Mouse (Mus musculus): ENCODE data around the gene Ccsap. TPM values are rescaled to one million over a fixed set of nuclear protein-coding genes. Genes with fewer than 3 reads are reported as not detected.
A peak's percentile ranks its signal among the peaks of the same experiment; 100 is the strongest.

The Ccsap gene
- polyA plus RNA-seq, 1 experiment: 2.3 TPM

- no peak for TF ChIP-seq MYOD1 (IDR thresholded peaks at IDR 0.05; ENCODE audit: control insufficient read depth in 1 of 3, insufficient read length in 2 of 3, low read depth in 2 of 3)
- TF ChIP-seq USF1 (IDR thresholded peaks at IDR 0.05; ENCODE audit: low read depth): no peak
- no peak for TF ChIP-seq POLR2A (IDR thresholded peaks at IDR 0.05; ENCODE audit: insufficient read length, low read depth)
- no peak for TF ChIP-seq MYOG (IDR thresholded peaks at IDR 0.05; ENCODE audit: control insufficient read depth in 1 of 3, insufficient read depth in 1 of 3, insufficient read length in 2 of 3, low read depth in 2 of 3)
- TF ChIP-seq POLR2AphosphoS2 (IDR thresholded peaks at IDR 0.05; ENCODE audit: insufficient read length, low read depth): no peak
- no peak for TF ChIP-seq TCF12 (IDR thresholded peaks at IDR 0.05; ENCODE audit: insufficient read depth, poor library complexity, severe bottlenecking)
- no peak for TF ChIP-seq REST (IDR thresholded peaks at IDR 0.05; ENCODE audit: insufficient read depth, insufficient read length)
- no peak for TF ChIP-seq TCF3 (IDR thresholded peaks at IDR 0.05; ENCODE audit: insufficient read length, low read depth)
- no peak for TF ChIP-seq SRF (IDR thresholded peaks at IDR 0.05; ENCODE audit: control insufficient read depth, insufficient read length, low read depth)
- TF ChIP-seq E2F4 (IDR thresholded peaks at IDR 0.05; ENCODE audit: insufficient read depth): no peak
- no peak for TF ChIP-seq CEBPB (IDR thresholded peaks at IDR 0.05; ENCODE audit: insufficient read depth, poor library complexity, severe bottlenecking)
- no peak for TF ChIP-seq MAX (IDR thresholded peaks at IDR 0.05; ENCODE audit: low read depth)
- Histone ChIP-seq H3K4me3 (no peak overlapping the region), H3K79me2 (ENCODE audit: control insufficient read depth, insufficient read depth) (no peaks in the 10 kb centered on the region), H3K36me3 (ENCODE audit: control insufficient read depth, insufficient read depth) (peaks cover 4% of the 10 kb centered on the region), H3ac (ENCODE audit: control insufficient read depth, insufficient read length) (no peak overlapping the region), H3K27me3 (ENCODE audit: control insufficient read depth, insufficient read depth, insufficient read length) (no peaks in the 10 kb centered on the region), H3K4me2 (ENCODE audit: low read depth) (no peak overlapping the region)
Observed at GRCm38 (mm10) chr8:123826758-123827157, 33.3 kb downstream of the Ccsap start.

DNA sequence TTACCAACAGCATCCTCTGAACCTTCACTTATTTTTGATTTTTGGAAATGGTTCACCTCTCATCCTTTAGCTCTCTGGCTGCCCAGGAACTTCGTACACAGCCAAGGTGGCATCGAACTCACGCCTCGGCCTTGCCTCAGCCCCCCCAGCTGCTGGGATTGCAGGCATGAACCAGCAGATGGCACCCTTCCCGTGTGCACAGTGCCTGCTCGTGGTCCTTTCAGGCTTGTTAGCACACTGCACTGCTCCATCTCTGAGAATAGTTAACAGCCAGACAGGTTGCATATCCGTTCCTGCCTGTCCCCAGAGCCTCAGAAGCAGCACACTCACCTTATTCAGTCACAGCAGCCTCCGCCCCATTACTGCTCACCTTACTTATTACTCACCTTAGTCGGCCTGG, 34.0 kb downstream of the Ccsap start:
- Histone ChIP-seq H3ac (ENCODE audit: control insufficient read depth, insufficient read length) (no peak overlapping the region), H3K79me2 (ENCODE audit: control insufficient read depth, insufficient read depth) (no peaks in the 10 kb centered on the region), H3K4me3 (no peak overlapping the region), H3K4me2 (ENCODE audit: low read depth) (no peak overlapping the region), H3K36me3 (ENCODE audit: control insufficient read depth, insufficient read depth) (peaks cover 7% of the 10 kb centered on the region), H3K27me3 (ENCODE audit: control insufficient read depth, insufficient read depth, insufficient read length) (no peaks in the 10 kb centered on the region)
- TF ChIP-seq MYOG (IDR thresholded peaks at IDR 0.05; ENCODE audit: control insufficient read depth in 1 of 3, insufficient read depth in 1 of 3, insufficient read length in 2 of 3, low read depth in 2 of 3) (peak in 1 of 3 experiments; percentile 8), REST (IDR thresholded peaks at IDR 0.05; ENCODE audit: insufficient read depth, insufficient read length) (no peak), POLR2A (IDR thresholded peaks at IDR 0.05; ENCODE audit: insufficient read length, low read depth) (no peak), POLR2AphosphoS2 (IDR thresholded peaks at IDR 0.05; ENCODE audit: insufficient read length, low read depth) (peak; percentile 21), TCF3 (IDR thresholded peaks at IDR 0.05; ENCODE audit: insufficient read length, low read depth) (no peak), MYOD1 (IDR thresholded peaks at IDR 0.05; ENCODE audit: control insufficient read depth in 1 of 3, insufficient read length in 2 of 3, low read depth in 2 of 3) (no peak)

- Histone ChIP-seq H3K36me3 (ENCODE audit: control insufficient read depth, insufficient read depth) (peaks cover 4% of the 10 kb centered on the region), H3K79me2 (ENCODE audit: control insufficient read depth, insufficient read depth) (no peaks in the 10 kb centered on the region), H3K4me2 (ENCODE audit: low read depth) (no peak overlapping the region), H3K27me3 (ENCODE audit: control insufficient read depth, insufficient read depth, insufficient read length) (no peaks in the 10 kb centered on the region), H3ac (ENCODE audit: control insufficient read depth, insufficient read length) (no peak overlapping the region), H3K4me3 (no peak overlapping the region)
- TF ChIP-seq E2F4 (IDR thresholded peaks at IDR 0.05; ENCODE audit: insufficient read depth) (no peak), MYOG (IDR thresholded peaks at IDR 0.05; ENCODE audit: control insufficient read depth in 1 of 3, insufficient read depth in 1 of 3, insufficient read length in 2 of 3, low read depth in 2 of 3) (no peak), TCF12 (IDR thresholded peaks at IDR 0.05; ENCODE audit: insufficient read depth, poor library complexity, severe bottlenecking) (no peak), CEBPB (IDR thresholded peaks at IDR 0.05; ENCODE audit: insufficient read depth, poor library complexity, severe bottlenecking) (no peak), TCF3 (IDR thresholded peaks at IDR 0.05; ENCODE audit: insufficient read length, low read depth) (no peak), USF1 (IDR thresholded peaks at IDR 0.05; ENCODE audit: low read depth) (no peak), REST (IDR thresholded peaks at IDR 0.05; ENCODE audit: insufficient read depth, insufficient read length) (no peak), SRF (IDR thresholded peaks at IDR 0.05; ENCODE audit: control insufficient read depth, insufficient read length, low read depth) (no peak), POLR2AphosphoS2 (IDR thresholded peaks at IDR 0.05; ENCODE audit: insufficient read length, low read depth) (no peak), MAX (IDR thresholded peaks at IDR 0.05; ENCODE audit: low read depth) (no peak), MYOD1 (IDR thresholded peaks at IDR 0.05; ENCODE audit: control insufficient read depth in 1 of 3, insufficient read length in 2 of 3, low read depth in 2 of 3) (no peak)
Observed at GRCm38 (mm10) chr8:123823532-123824123, 36.4 kb downstream of the Ccsap start.

GRCm38 (mm10) chr8:123823111-123823510, 36.9 kb downstream of the Ccsap start:
- H3K36me3 ChIP-seq (ENCODE audit: control insufficient read depth, insufficient read depth): peaks cover 4% of the 10 kb centered on the region
- H3ac ChIP-seq (ENCODE audit: control insufficient read depth, insufficient read length): no peak overlapping the region
- no peaks in the 10 kb centered on the region for H3K27me3 ChIP-seq (ENCODE audit: control insufficient read depth, insufficient read depth, insufficient read length)
- TF ChIP-seq REST (IDR thresholded peaks at IDR 0.05; ENCODE audit: insufficient read depth, insufficient read length): no peak
- no peak for TF ChIP-seq E2F4 (IDR thresholded peaks at IDR 0.05; ENCODE audit: insufficient read depth)
- no peak for TF ChIP-seq MAX (IDR thresholded peaks at IDR 0.05; ENCODE audit: low read depth)
- TF ChIP-seq TCF12 (IDR thresholded peaks at IDR 0.05; ENCODE audit: insufficient read depth, poor library complexity, severe bottlenecking): no peak
- H3K79me2 ChIP-seq (ENCODE audit: control insufficient read depth, insufficient read depth): no peaks in the 10 kb centered on the region
- no peak overlapping the region for H3K4me3 ChIP-seq
- no peak overlapping the region for H3K4me2 ChIP-seq (ENCODE audit: low read depth)

- H3ac ChIP-seq (ENCODE audit: control insufficient read depth, insufficient read length): no peak overlapping the region
- no peaks in the 10 kb centered on the region for H3K27me3 ChIP-seq (ENCODE audit: control insufficient read depth, insufficient read depth, insufficient read length)
- H3K36me3 ChIP-seq (ENCODE audit: control insufficient read depth, insufficient read depth): peaks cover 4% of the 10 kb centered on the region
- no peak overlapping the region for H3K4me3 ChIP-seq
- no peak for TF ChIP-seq E2F4 (IDR thresholded peaks at IDR 0.05; ENCODE audit: insufficient read depth)
- TF ChIP-seq CEBPB (IDR thresholded peaks at IDR 0.05; ENCODE audit: insufficient read depth, poor library complexity, severe bottlenecking): no peak
- no peak for TF ChIP-seq POLR2A (IDR thresholded peaks at IDR 0.05; ENCODE audit: insufficient read length, low read depth)
- no peak for TF ChIP-seq USF1 (IDR thresholded peaks at IDR 0.05; ENCODE audit: low read depth)
- no peak for TF ChIP-seq TCF12 (IDR thresholded peaks at IDR 0.05; ENCODE audit: insufficient read depth, poor library complexity, severe bottlenecking)
- TF ChIP-seq MYOD1 (IDR thresholded peaks at IDR 0.05; ENCODE audit: control insufficient read depth in 1 of 3, insufficient read length in 2 of 3, low read depth in 2 of 3): no peak
- TF ChIP-seq REST (IDR thresholded peaks at IDR 0.05; ENCODE audit: insufficient read depth, insufficient read length): no peak
- TF ChIP-seq POLR2AphosphoS2 (IDR thresholded peaks at IDR 0.05; ENCODE audit: insufficient read length, low read depth): no peak
- no peak for TF ChIP-seq TCF3 (IDR thresholded peaks at IDR 0.05; ENCODE audit: insufficient read length, low read depth)
- no peak for TF ChIP-seq MAX (IDR thresholded peaks at IDR 0.05; ENCODE audit: low read depth)
- no peak for TF ChIP-seq MYOG (IDR thresholded peaks at IDR 0.05; ENCODE audit: control insufficient read depth in 1 of 3, insufficient read depth in 1 of 3, insufficient read length in 2 of 3, low read depth in 2 of 3)
- no peak for TF ChIP-seq SRF (IDR thresholded peaks at IDR 0.05; ENCODE audit: control insufficient read depth, insufficient read length, low read depth)
- no peaks in the 10 kb centered on the region for H3K79me2 ChIP-seq (ENCODE audit: control insufficient read depth, insufficient read depth)
- no peak overlapping the region for H3K4me2 ChIP-seq (ENCODE audit: low read depth)
Observed at GRCm38 (mm10) chr8:123820780-123821179, 39.2 kb downstream of the Ccsap start.

All from myocyte (in vitro differentiated cells).